Mouse (Mus musculus) forebrain, embryonic 16.5 days (tissue): ENCODE measurements around the gene Syn2. TPM values are rescaled to one million over a fixed set of nuclear protein-coding genes. Genes with fewer than 3 reads are reported as not detected.

Experiments used
- ATAC-seq: fragments of 200-750 bp; cut with Nextera tagmentation; 2 replicates; pipeline ENCODE4 v1.8.0; 2017; ENCODE audit warnings: mild to moderate bottlenecking, moderate library complexity
- H3K27ac ChIP-seq: fragments of 300-500 bp; sonication (generic); 2 replicates; pipeline ENCODE4 v1.5.1; 2014; ENCODE audit warnings: low read length, control low read depth
- H3K27me3 ChIP-seq: fragments of 300-500 bp; sonication (generic); replicated peaks from 2 replicates; pipeline ENCODE4 v1.6.1; 2014; ENCODE audit warnings: low read length; ENCODE audit not compliant: control insufficient read depth, insufficient read depth
- H3K36me3 ChIP-seq: fragments of 300-500 bp; sonication (generic); 2 replicates; pipeline ENCODE4 v1.6.1; 2014; ENCODE audit not compliant: control insufficient read depth, insufficient read depth
- H3K4me1 ChIP-seq: fragments of 300-500 bp; sonication (generic); replicated peaks from 2 replicates; pipeline ENCODE4 v1.6.1; 2014; ENCODE audit warnings: low read length; ENCODE audit not compliant: control insufficient read depth, insufficient read depth
- H3K4me2 ChIP-seq: fragments of 300-500 bp; sonication (generic); 2 replicates; pipeline ENCODE4 v1.6.1; 2014; ENCODE audit warnings: mild to moderate bottlenecking, low read length, control low read depth
- H3K4me3 ChIP-seq: fragments of 300-500 bp; sonication (generic); replicated peaks from 2 replicates; pipeline ENCODE4 v1.5.1; 2014; ENCODE audit warnings: mild to moderate bottlenecking, low read length, control low read depth
- H3K9ac ChIP-seq: fragments of 300-500 bp; sonication (generic); replicated peaks from 2 replicates; pipeline ENCODE4 v1.6.1; 2014; ENCODE audit warnings: low read depth, low read length, control low read depth
- H3K9me3 ChIP-seq: fragments of 300-500 bp; sonication (generic); 2 replicates; pipeline ENCODE4 v1.6.1; 2016; ENCODE audit warnings: low read length; ENCODE audit not compliant: control insufficient read depth
- WGBS: fragments of 180-500 bp; shearing (Covaris S2); extraction: QIAGEN DNeasy Blood & Tissue Kit; methylation state at CpG from one replicate; pipeline ENCODE4 v1.1.7; 2014; 5-methylcytosine and 5-hydroxymethylcytosine counted together
- polyA plus RNA-seq: library from polyadenylated mRNA; unstranded; fragments of >200 nt; fragmentation: Nextera tagmentation; extraction: Ambion mirVana; gene quantifications from 2 replicates; pipeline ENCODE4 v1.2.1, GENCODE M21; 2015

Syn2 gene
- polyA plus RNA-seq, 1 experiment from 2014 or later: 37.1 TPM

DNA sequence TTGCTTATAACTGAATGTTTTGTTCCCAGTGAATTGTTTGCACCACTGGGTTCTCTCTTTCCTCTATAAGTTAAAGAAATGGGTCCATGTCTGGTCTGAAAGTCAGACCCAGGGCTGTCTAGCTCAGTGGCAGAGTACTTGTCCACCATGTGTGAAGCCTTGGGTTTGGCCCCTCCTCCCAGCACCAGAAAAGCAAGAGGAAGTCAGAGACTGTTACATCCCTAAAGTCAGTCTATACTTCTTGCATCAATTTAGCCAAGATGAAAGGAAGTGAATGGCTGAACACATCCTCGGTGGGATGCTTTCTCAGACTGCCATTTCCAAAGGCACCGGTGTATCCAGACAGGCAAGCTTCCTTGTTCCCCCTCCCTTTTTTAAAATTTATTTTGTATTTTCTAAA lies 156.4 kb downstream of the Syn2 start:
- no peak for ATAC-seq
- Histone ChIP-seq H3K4me2 (no peak overlapping the region), H3K27me3 (no peaks in the 10 kb centered on the region), H3K9ac (no peak overlapping the region), H3K4me3 (no peak overlapping the region), H3K36me3 (no peaks in the 10 kb centered on the region), H3K4me1 (no peaks in the 10 kb centered on the region), H3K27ac (no peak overlapping the region), H3K9me3 (no peaks in the 10 kb centered on the region)
- WGBS: 88% methylated on average over 2 of the region's 2 CpGs

DNA sequence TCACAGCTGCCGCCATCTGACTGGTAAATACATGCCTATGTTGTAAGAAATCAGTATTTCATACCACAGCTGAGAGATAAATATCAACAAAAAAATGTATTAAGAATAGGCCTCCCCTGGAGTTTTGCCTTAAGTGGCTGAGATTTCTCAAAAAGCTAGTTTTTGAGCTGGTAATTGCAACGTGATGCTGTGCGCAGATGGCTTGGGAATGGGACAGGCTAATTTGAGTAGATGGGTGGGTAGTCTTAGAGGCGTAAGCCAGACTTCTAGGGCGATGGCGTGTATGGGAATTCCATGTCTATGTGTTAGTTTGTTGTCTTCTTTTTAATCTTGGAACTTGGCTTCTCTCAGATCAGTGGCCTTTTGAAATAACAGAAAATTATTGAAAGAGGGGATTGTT lies 157.1 kb downstream of the Syn2 start:
- Histone ChIP-seq H3K9me3 (no peaks in the 10 kb centered on the region), H3K9ac (no peak overlapping the region), H3K27ac (no peak overlapping the region), H3K36me3 (no peaks in the 10 kb centered on the region), H3K27me3 (no peaks in the 10 kb centered on the region), H3K4me1 (no peaks in the 10 kb centered on the region), H3K4me2 (no peak overlapping the region), H3K4me3 (no peak overlapping the region)
- WGBS: 84% methylated on average over 6 of the region's 6 CpGs
- no peak for ATAC-seq

DNA sequence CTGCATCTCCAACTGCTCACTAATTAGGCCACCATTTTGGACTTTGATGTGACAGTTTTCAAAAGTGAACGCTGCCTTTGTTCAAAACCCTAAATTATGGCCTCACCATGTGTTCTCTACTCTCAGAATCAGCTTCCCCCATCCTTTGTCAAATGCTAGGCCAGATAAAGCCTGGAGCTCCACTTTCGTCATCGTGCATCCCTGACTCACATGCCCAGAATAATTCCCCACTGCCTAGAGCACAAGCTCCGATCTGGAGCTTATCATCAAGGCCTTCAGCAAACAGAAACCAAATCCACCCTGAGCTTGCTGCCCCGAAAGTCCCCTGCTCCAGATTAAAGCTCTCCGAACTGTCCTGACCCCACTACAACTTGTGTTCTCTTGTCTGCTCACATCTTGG lies 157.9 kb downstream of the Syn2 start:
- no peak overlapping the region for H3K4me3 ChIP-seq
- H3K4me2 ChIP-seq: no peak overlapping the region
- 55% methylated on average over 6 of the region's 6 CpGs for WGBS
- H3K9ac ChIP-seq: no peak overlapping the region
- no peak for ATAC-seq
- H3K9me3 ChIP-seq: no peaks in the 10 kb centered on the region
- no peak overlapping the region for H3K27ac ChIP-seq
- H3K36me3 ChIP-seq: no peaks in the 10 kb centered on the region
- no peaks in the 10 kb centered on the region for H3K27me3 ChIP-seq
- H3K4me1 ChIP-seq: no peaks in the 10 kb centered on the region

DNA sequence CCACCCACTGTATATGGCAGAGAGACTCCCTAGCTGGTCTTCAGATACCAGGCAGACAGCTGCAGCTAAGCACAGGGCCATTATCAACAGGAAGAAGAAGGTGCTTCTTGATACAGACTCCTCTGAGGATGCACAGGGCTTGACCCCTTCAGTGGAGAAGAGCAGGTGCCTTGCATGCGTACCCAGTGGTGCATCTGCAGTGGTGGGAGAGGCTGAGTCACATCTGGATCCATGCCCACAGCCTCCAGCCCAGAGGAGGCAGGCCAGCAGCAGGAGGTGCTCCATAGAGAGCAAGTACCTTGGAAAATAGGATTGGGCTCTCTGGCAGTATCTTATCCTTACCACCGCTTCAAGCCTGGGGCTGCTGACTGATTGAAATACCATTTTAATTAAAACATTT lies 159.2 kb downstream of the Syn2 start:
- no peak for ATAC-seq
- no peaks in the 10 kb centered on the region for H3K27me3 ChIP-seq
- H3K36me3 ChIP-seq: no peaks in the 10 kb centered on the region
- 75% methylated on average over 2 of the region's 2 CpGs for WGBS
- no peaks in the 10 kb centered on the region for H3K4me1 ChIP-seq
- H3K4me2 ChIP-seq: no peak overlapping the region
- no peak overlapping the region for H3K27ac ChIP-seq
- H3K9ac ChIP-seq: no peak overlapping the region
- H3K4me3 ChIP-seq: no peak overlapping the region
- H3K9me3 ChIP-seq: no peaks in the 10 kb centered on the region

DNA sequence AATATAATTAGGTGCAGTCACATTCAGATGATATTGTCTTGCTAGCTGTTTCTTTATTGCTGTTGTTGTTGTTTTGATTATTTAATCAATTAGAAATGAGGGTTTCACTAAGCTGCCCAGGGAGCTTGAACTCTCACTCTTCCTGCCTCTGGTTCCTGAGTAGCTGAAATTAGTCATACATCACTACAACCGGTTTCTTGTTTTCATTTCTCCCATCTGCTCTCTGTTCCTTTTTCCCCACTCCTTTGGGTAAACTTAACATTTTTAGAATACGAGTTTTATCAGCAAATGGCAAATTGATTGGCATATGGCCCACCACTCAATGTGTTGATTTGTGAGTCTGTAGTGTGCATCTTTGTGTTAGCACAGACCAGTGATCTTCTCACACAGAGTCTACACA lies 172.4 kb downstream of the Syn2 start:
- Histone ChIP-seq H3K27ac (no peak overlapping the region), H3K4me1 (no peaks in the 10 kb centered on the region), H3K27me3 (no peaks in the 10 kb centered on the region), H3K36me3 (no peaks in the 10 kb centered on the region), H3K4me3 (no peak overlapping the region), H3K4me2 (no peak overlapping the region), H3K9me3 (no peaks in the 10 kb centered on the region), H3K9ac (no peak overlapping the region)
- ATAC-seq: no peak
- 69% methylated on average over 2 of the region's 2 CpGs for WGBS

DNA sequence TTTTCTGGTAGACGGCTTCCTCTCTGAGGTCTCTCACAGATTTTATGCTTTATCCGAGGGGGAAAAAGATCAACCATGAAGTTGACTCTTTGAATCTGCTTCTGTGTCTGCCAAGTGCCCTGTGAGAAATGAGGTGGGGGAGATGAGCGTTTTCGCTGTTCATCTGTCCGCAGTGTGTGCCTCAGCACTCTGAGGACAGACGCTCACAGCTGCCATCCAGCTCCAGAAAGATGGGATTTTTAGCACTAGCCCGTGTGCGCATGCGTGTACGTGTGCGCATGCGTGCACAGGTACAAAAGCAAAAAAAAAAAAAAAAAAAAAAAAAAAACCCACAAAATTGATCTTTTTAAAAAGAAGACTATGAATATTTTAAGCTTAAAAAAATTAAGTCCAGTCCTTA lies 178.1 kb downstream of the Syn2 start:
- ATAC-seq: no peak
- Histone ChIP-seq H3K4me3 (peak overlapping the region; percentile 14; the same call in 1 of the 2 replicates), H3K27ac (no peak overlapping the region), H3K4me1 (no peaks in the 10 kb centered on the region), H3K4me2 (peak overlapping the region; percentile 6; the same call in 1 of the 2 replicates), H3K27me3 (no peaks in the 10 kb centered on the region), H3K9ac (no peak overlapping the region), H3K36me3 (no peaks in the 10 kb centered on the region), H3K9me3 (no peaks in the 10 kb centered on the region)
- 69% methylated on average over 12 of the region's 12 CpGs for WGBS

DNA sequence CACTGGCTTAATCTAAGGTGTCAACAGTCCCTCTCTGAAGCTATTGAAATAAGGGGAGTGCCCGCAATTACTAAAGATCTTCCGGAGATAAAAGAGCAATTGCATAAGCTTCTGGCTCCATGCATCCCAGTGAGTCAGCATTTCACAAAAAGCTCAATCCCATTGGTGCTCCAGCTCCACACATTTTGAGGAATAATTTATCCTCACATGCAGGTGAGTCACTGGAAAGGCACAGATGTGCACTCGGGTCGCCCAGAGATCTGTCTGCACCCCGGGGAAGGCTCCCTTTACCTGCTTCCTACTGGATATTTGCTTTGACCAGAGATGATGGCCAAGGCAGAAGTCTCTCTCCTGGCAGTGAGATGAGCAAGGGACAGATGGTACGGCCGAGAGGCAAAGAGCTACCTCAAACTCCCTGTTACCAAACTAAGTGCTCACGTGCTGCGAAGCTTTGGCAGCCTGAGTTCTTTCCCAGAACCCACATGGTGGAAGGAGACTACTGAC lies 178.6 kb downstream of the Syn2 start:
- no peak overlapping the region for H3K9ac ChIP-seq
- H3K27me3 ChIP-seq: no peaks in the 10 kb centered on the region
- no peaks in the 10 kb centered on the region for H3K4me1 ChIP-seq
- no peaks in the 10 kb centered on the region for H3K9me3 ChIP-seq
- H3K36me3 ChIP-seq: no peaks in the 10 kb centered on the region
- H3K4me3 ChIP-seq: no peak overlapping the region
- no peak overlapping the region for H3K27ac ChIP-seq
- no peak for ATAC-seq
- no peak overlapping the region for H3K4me2 ChIP-seq
- 60% methylated on average over 9 of the region's 9 CpGs for WGBS

DNA sequence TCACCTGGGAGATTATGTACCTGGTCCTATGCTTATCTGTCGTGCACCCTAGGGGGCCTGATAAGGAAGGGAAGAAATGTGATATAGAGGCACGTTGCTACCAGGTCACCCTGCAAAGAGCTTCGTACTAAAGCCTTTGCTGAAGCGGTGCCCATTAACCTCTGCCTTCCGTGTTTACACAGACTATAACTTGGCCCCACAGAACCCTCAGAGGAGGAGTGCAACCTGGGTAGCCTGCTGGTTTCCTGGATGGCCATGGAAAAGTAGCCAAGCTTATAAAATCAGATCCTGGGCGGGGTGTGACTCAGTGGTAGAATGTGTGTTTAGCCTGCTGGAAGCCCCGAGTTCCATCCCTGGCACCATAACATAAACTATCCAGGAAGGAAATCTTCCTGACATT lies 179.2 kb downstream of the Syn2 start:
- H3K9ac ChIP-seq: no peak overlapping the region
- no peaks in the 10 kb centered on the region for H3K4me1 ChIP-seq
- H3K9me3 ChIP-seq: no peaks in the 10 kb centered on the region
- H3K4me2 ChIP-seq: no peak overlapping the region
- H3K36me3 ChIP-seq: no peaks in the 10 kb centered on the region
- 79% methylated on average over 7 of the region's 7 CpGs for WGBS
- H3K27ac ChIP-seq: no peak overlapping the region
- no peak overlapping the region for H3K4me3 ChIP-seq
- ATAC-seq: no peak
- H3K27me3 ChIP-seq: no peaks in the 10 kb centered on the region

DNA sequence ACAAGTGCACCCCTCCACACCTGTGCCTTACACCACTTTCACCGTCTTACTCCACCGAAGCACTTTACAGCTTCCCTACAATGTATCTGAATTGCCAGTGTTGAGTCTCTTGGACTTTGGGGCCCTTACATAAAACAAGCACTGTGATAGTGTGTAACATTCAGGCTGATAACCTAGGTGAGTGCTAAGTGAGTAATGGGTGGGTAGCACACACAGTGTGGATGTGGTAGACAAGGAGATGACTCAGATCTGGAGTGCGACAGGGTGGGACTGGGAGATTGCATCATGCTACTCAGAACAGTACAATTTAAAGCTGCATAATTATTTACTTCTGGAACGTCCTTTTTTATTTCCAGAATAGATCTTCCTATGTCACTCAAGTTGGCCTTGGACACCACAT lies 181.1 kb downstream of the Syn2 start:
- Histone ChIP-seq H3K36me3 (no peaks in the 10 kb centered on the region), H3K27me3 (no peaks in the 10 kb centered on the region), H3K9ac (no peak overlapping the region), H3K27ac (no peak overlapping the region), H3K9me3 (no peaks in the 10 kb centered on the region), H3K4me1 (no peaks in the 10 kb centered on the region), H3K4me3 (no peak overlapping the region), H3K4me2 (no peak overlapping the region)
- no peak for ATAC-seq
- 91% methylated on average over 4 of the region's 4 CpGs for WGBS

DNA sequence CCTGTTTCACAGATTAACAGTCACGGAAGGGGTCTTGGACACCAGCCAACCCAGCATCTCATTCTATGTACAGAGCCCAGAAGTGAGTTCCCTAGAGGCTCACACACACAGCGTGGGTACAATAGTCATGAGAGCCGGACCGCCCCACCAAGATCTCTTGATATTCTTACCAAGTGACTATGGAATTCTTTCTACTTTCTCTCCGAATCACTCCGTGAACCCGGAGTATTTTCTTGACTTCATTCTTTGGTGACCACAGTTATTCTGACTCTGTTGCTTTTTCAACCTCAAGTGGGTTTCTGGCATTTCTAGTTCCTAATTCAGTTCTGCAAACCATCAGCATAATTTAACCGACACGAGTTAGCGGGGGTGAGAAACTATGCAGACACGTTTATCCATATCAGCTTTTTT lies 182.1 kb downstream of the Syn2 start:
- Histone ChIP-seq H3K27me3 (no peaks in the 10 kb centered on the region), H3K36me3 (no peaks in the 10 kb centered on the region), H3K4me1 (no peaks in the 10 kb centered on the region), H3K27ac (no peak overlapping the region), H3K9me3 (no peaks in the 10 kb centered on the region), H3K4me2 (no peak overlapping the region), H3K9ac (no peak overlapping the region), H3K4me3 (no peak overlapping the region)
- ATAC-seq: no peak
- WGBS: 61% methylated on average over 11 of the region's 11 CpGs
